Mouse (Mus musculus) liver, embryonic 12.5 days (tissue): ENCODE data around the gene Chst10. TPM values are rescaled to one million over a fixed set of nuclear protein-coding genes. Genes with fewer than 3 reads are reported as not detected.
A peak's percentile ranks its signal among the peaks of the same experiment; 100 is the strongest.

ENCODE experiments used
- ATAC-seq: fragments of 200-750 bp; cut with Nextera tagmentation; 2 replicates; pipeline ENCODE4 v1.8.0; 2017; ENCODE audit warnings: moderate number of reproducible peaks, mild to moderate bottlenecking, moderate library complexity
- H3K27ac ChIP-seq: fragments of 300-500 bp; sonication (generic); 2 replicates; pipeline ENCODE4 v1.5.1; 2016; ENCODE audit warnings: mild to moderate bottlenecking
- H3K27me3 ChIP-seq: fragments of 300-500 bp; sonication (generic); replicated peaks from 2 replicates; pipeline ENCODE4 v1.6.1; 2016; ENCODE audit warnings: mild to moderate bottlenecking, moderate library complexity
- H3K36me3 ChIP-seq: fragments of 300-500 bp; sonication (generic); 2 replicates; pipeline ENCODE4 v1.6.1; 2016; ENCODE audit warnings: mild to moderate bottlenecking, moderate library complexity
- H3K4me1 ChIP-seq: fragments of 300-500 bp; sonication (generic); 2 replicates; pipeline ENCODE4 v1.6.1; 2016
- H3K4me2 ChIP-seq: fragments of 300-500 bp; sonication (generic); 2 replicates; pipeline ENCODE4 v1.6.1; 2016; ENCODE audit warnings: mild to moderate bottlenecking, moderate library complexity
- H3K4me3 ChIP-seq: fragments of 300-500 bp; sonication (generic); 2 replicates; pipeline ENCODE4 v1.5.1; 2016; ENCODE audit warnings: mild to moderate bottlenecking, moderate library complexity
- H3K9ac ChIP-seq: fragments of 300-500 bp; sonication (generic); 2 replicates; pipeline ENCODE4 v1.6.1; 2016; ENCODE audit warnings: mild to moderate bottlenecking, moderate library complexity
- H3K9me3 ChIP-seq: fragments of 300-500 bp; sonication (generic); replicated peaks from 2 replicates; pipeline ENCODE4 v1.6.1; 2016; ENCODE audit warnings: mild to moderate bottlenecking, moderate library complexity
- WGBS: fragments of 180-500 bp; shearing (Covaris S2); methylation state at CpG from one replicate; pipeline ENCODE4 v1.1.7; 2016; ENCODE audit not compliant: insufficient replicate concordance; 5-methylcytosine and 5-hydroxymethylcytosine counted together
- polyA plus RNA-seq: library from polyadenylated mRNA; unstranded; fragments of >200 nt; fragmentation: Nextera tagmentation; extraction: Ambion mirVana; gene quantifications from 2 replicates; pipeline ENCODE4 v1.2.1, GENCODE M21; 2016

Chst10 gene
- 0.61 and 0.86 TPM in 2 replicates for polyA plus RNA-seq

- Histone ChIP-seq H3K4me3 (peak within 1 kb of the TSS; percentile 54), H3K27me3 (peaks cover 46% of the 10 kb centered on the region), H3K27ac (no peak within 1 kb of the TSS), H3K4me2 (peak within 1 kb of the TSS; percentile 68), H3K4me1 (no peaks in the 10 kb centered on the region), H3K9me3 (no peaks in the 10 kb centered on the region), H3K9ac (no peak within 1 kb of the TSS), H3K36me3 (no peaks in the 10 kb centered on the region)
- 2% methylated on average over 67 of the region's 67 CpGs for WGBS
- ATAC-seq = peak; percentile 65
Observed at GRCm38 (mm10) chr1:38897431-38898248, at the start of gene Chst10. TSS of gene Chst10 (minus strand) at chr1:38898161.

- H3K4me1 ChIP-seq = no peaks in the 10 kb centered on the region
- H3K9me3 ChIP-seq = no peaks in the 10 kb centered on the region
- no peak overlapping the region for H3K4me3 ChIP-seq
- 7% methylated on average over 5 of the region's 5 CpGs for WGBS
- ATAC-seq = no peak
- H3K27me3 ChIP-seq = 0 out of 2 replicates have a peak, but pooled peaks cover 4% of the 10 kb centered on the region
- H3K4me2 ChIP-seq = no peak overlapping the region
- H3K9ac ChIP-seq = no peak overlapping the region
- H3K36me3 ChIP-seq = no peaks in the 10 kb centered on the region
- no peak overlapping the region for H3K27ac ChIP-seq
Observed at GRCm38 (mm10) chr1:38939608-38940007, 41.6 kb upstream of the Chst10 start.

GRCm38 (mm10) chr1:38938849-38939248, 40.9 kb upstream of the Chst10 start, which contains the start of gene Nms:
TSS of gene Nms (plus strand) at chr1:38939149.
- H3K9me3 ChIP-seq = no peaks in the 10 kb centered on the region
- H3K4me1 ChIP-seq = no peaks in the 10 kb centered on the region
- ATAC-seq = no peak
- H3K4me3 ChIP-seq = no peak within 1 kb of the TSS
- H3K4me2 ChIP-seq = no peak within 1 kb of the TSS
- no peak within 1 kb of the TSS for H3K9ac ChIP-seq
- H3K36me3 ChIP-seq = no peaks in the 10 kb centered on the region
- H3K27ac ChIP-seq = no peak within 1 kb of the TSS
- WGBS = 61% methylated on average over 6 of the region's 6 CpGs
- 0 out of 2 replicates have a peak, but pooled peaks cover 4% of the 10 kb centered on the region for H3K27me3 ChIP-seq

GRCm38 (mm10) chr1:38936780-38937179, 38.8 kb upstream of the Chst10 start:
- Histone ChIP-seq H3K4me2 (no peak overlapping the region), H3K4me1 (no peaks in the 10 kb centered on the region), H3K27me3 (0 out of 2 replicates have a peak, but pooled peaks cover 4% of the 10 kb centered on the region), H3K9me3 (no peaks in the 10 kb centered on the region), H3K36me3 (no peaks in the 10 kb centered on the region), H3K27ac (no peak overlapping the region), H3K4me3 (no peak overlapping the region), H3K9ac (no peak overlapping the region)
- WGBS = 23% methylated on average over 6 of the region's 6 CpGs
- ATAC-seq = no peak

GRCm38 (mm10) chr1:38934668-38935067, 36.7 kb upstream of the Chst10 start:
- WGBS = 36% methylated on average over 5 of the region's 5 CpGs
- no peaks in the 10 kb centered on the region for H3K9me3 ChIP-seq
- ATAC-seq = no peak
- no peak overlapping the region for H3K4me2 ChIP-seq
- H3K36me3 ChIP-seq = no peaks in the 10 kb centered on the region
- no peak overlapping the region for H3K4me3 ChIP-seq
- H3K27ac ChIP-seq = no peak overlapping the region
- H3K4me1 ChIP-seq = no peaks in the 10 kb centered on the region
- 0 out of 2 replicates have a peak, but pooled peaks cover 4% of the 10 kb centered on the region for H3K27me3 ChIP-seq
- H3K9ac ChIP-seq = no peak overlapping the region

- no peaks in the 10 kb centered on the region for H3K27me3 ChIP-seq
- H3K4me3 ChIP-seq = no peak overlapping the region
- no peaks in the 10 kb centered on the region for H3K4me1 ChIP-seq
- H3K9me3 ChIP-seq = no peaks in the 10 kb centered on the region
- no peak overlapping the region for H3K27ac ChIP-seq
- H3K36me3 ChIP-seq = no peaks in the 10 kb centered on the region
- H3K9ac ChIP-seq = no peak overlapping the region
- no peak for ATAC-seq
- WGBS = 52% methylated on average over 8 of the region's 8 CpGs
- H3K4me2 ChIP-seq = no peak overlapping the region
Observed at GRCm38 (mm10) chr1:38930767-38931166, 32.8 kb upstream of the Chst10 start.

GRCm38 (mm10) chr1:38929468-38929867, 31.5 kb upstream of the Chst10 start:
- H3K4me2 ChIP-seq = no peak overlapping the region
- ATAC-seq = no peak
- WGBS = 62% methylated on average over 4 of the region's 4 CpGs

GRCm38 (mm10) chr1:38928996-38929395, 31.0 kb upstream of the Chst10 start:
- no peak overlapping the region for H3K9ac ChIP-seq
- no peak for ATAC-seq
- 66% methylated on average over 4 of the region's 4 CpGs for WGBS
- H3K4me1 ChIP-seq = no peaks in the 10 kb centered on the region
- no peaks in the 10 kb centered on the region for H3K27me3 ChIP-seq
- no peak overlapping the region for H3K27ac ChIP-seq
- no peaks in the 10 kb centered on the region for H3K9me3 ChIP-seq
- no peak overlapping the region for H3K4me3 ChIP-seq
- H3K36me3 ChIP-seq = no peaks in the 10 kb centered on the region
- no peak overlapping the region for H3K4me2 ChIP-seq

More at GRCm38 (mm10) chr1:38929468-38929867, 31.5 kb upstream of the Chst10 start:
- Histone ChIP-seq H3K9ac (no peak overlapping the region), H3K27ac (no peak overlapping the region), H3K4me1 (no peaks in the 10 kb centered on the region), H3K4me3 (no peak overlapping the region), H3K36me3 (no peaks in the 10 kb centered on the region), H3K9me3 (no peaks in the 10 kb centered on the region), H3K27me3 (no peaks in the 10 kb centered on the region)

- Histone ChIP-seq H3K4me2 (no peak overlapping the region), H3K9ac (no peak overlapping the region), H3K9me3 (no peaks in the 10 kb centered on the region), H3K27ac (no peak overlapping the region), H3K27me3 (peaks cover 9% of the 10 kb centered on the region), H3K36me3 (no peaks in the 10 kb centered on the region), H3K4me3 (no peak overlapping the region), H3K4me1 (no peaks in the 10 kb centered on the region)
- WGBS = 65% methylated on average over 2 of the region's 2 CpGs
- no peak for ATAC-seq
Observed at GRCm38 (mm10) chr1:38903985-38904384, 6.0 kb upstream of the Chst10 start.

- Histone ChIP-seq H3K9ac (no peak overlapping the region), H3K27ac (no peak overlapping the region), H3K4me1 (no peaks in the 10 kb centered on the region), H3K9me3 (no peaks in the 10 kb centered on the region), H3K36me3 (no peaks in the 10 kb centered on the region), H3K4me3 (no peak overlapping the region), H3K27me3 (peaks cover 24% of the 10 kb centered on the region), H3K4me2 (no peak overlapping the region)
- 33% methylated on average over 5 of the region's 5 CpGs for WGBS
- no peak for ATAC-seq
Observed at GRCm38 (mm10) chr1:38902571-38902970, 4.6 kb upstream of the Chst10 start.

GRCm38 (mm10) chr1:38893081-38893480, 4.9 kb downstream of the Chst10 start:
- Histone ChIP-seq H3K4me2 (no peak overlapping the region), H3K27ac (no peak overlapping the region), H3K27me3 (peaks cover 28% of the 10 kb centered on the region), H3K9ac (no peak overlapping the region), H3K9me3 (no peaks in the 10 kb centered on the region), H3K36me3 (no peaks in the 10 kb centered on the region), H3K4me1 (no peaks in the 10 kb centered on the region), H3K4me3 (no peak overlapping the region)
- no peak for ATAC-seq
- WGBS = 45% methylated on average over 5 of the region's 5 CpGs

GRCm38 (mm10) chr1:38891444-38891843, 6.5 kb downstream of the Chst10 start:
- WGBS = 61% methylated on average over 5 of the region's 5 CpGs
- no peak overlapping the region for H3K4me2 ChIP-seq
- no peak overlapping the region for H3K27ac ChIP-seq
- H3K4me3 ChIP-seq = no peak overlapping the region
- no peak overlapping the region for H3K9ac ChIP-seq
- H3K9me3 ChIP-seq = no peaks in the 10 kb centered on the region
- no peak for ATAC-seq
- peaks cover 11% of the 10 kb centered on the region; the same call in 1 of the 2 replicates for H3K27me3 ChIP-seq
- H3K36me3 ChIP-seq = no peaks in the 10 kb centered on the region
- H3K4me1 ChIP-seq = no peaks in the 10 kb centered on the region
